Mouse (Mus musculus) frontal cortex, adult (tissue): ENCODE data around the gene Has3.
"Not testable (repeated sequence)": the region's sequence is repeated elsewhere in the genome, so short reads cannot be mapped to it uniquely, and the experiment has no call there.

Experiments used
- ATAC-seq: cut with Nextera tagmentation; 2 replicates; pipeline ENCODE4 v1.9.2; 2017; ENCODE audit warnings: mild to moderate bottlenecking, moderate library complexity, mixed read lengths; ENCODE audit not compliant: low TSS enrichment

The Has3 gene

DNA sequence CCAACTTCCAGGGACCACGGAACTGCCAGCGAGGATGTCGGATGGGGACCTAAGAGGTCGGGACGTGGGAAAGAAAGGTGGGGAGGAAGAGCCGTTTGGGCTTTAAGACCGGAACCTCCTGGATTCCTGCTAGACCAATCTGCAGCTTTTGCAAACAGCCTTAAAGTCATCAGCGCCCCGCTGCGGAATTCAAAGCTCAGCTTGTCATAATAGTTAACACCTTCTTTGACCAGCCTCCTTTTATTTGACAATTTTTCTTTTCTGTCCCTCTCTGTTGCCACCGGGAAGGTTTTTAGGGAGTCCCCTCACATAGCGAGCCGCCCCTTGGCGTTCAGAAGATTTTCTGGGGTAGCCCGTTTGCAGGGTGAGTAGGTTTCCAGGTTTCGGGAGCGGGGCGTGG is at the start of gene Has3:
Gene Has3, plus strand, starts transcription at position 192 of the 400 bp plus-strand sequence.
- peak; percentile 35; the same call in 1 of the 2 replicates for ATAC-seq

DNA sequence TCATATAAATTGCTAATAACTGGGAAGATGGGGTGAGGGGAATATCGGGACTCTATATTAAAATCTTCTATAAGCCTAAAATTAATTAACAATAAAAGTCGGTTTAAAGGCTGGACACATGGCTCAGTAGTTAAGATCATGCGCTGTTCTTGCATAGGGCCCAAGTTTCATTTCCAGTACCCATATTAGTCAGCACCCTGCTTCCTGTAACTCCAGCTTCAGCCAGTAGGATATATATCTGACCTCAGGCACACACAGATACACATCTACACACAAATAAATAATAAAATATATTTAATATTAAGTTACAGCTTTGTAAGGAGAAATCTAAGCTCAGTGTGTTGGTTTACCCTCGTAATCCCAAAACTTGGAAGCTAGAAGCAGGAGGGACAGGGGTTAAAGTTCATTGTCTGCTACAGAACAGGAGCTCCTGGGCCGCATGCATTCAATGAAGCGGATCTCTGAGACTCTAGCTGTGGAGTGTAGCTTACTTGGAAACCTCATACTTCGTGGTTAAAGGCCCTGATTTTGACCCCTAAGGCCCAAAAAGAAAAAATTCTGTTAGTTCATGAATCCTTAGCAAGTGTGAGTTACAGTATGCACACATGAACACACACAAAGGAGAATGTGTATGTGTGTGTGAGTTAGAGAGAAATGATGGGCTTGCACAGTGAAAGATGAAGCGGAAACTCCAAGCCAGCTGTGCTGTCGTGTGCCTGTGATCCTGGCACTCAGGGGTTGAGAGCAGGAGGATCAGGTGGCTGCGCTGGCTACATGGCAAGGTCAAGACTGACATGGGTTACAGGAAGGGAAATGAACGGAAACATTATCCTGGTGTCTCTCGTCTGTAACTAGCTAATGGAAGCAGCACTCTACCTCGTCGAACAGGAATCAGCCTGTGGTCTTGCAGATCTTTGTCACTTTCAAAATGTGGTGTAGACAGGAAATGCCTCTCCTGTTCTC is 49.2 kb upstream of the Has3 start:
- ATAC-seq, result no peak

DNA sequence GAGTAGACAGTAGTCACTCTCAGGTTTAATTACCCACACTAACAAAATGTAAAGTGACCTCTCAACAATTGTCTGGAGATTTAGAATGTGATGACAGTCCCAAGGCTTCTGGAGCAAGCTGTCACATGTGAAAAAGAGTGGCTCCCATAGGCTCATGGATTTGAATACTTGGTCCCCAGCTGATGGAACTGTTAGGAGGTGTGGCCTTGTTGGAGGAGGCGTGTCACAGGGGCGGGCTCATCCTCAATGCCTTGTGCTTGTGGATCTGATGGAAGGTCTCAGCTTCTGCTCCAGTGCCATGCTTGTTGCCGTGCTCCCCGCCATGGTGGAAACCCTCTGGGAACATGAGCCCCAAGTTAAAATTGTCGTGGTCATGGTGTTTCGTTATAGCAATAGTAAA is 41.1 kb upstream of the Has3 start:
- no peak for ATAC-seq

DNA sequence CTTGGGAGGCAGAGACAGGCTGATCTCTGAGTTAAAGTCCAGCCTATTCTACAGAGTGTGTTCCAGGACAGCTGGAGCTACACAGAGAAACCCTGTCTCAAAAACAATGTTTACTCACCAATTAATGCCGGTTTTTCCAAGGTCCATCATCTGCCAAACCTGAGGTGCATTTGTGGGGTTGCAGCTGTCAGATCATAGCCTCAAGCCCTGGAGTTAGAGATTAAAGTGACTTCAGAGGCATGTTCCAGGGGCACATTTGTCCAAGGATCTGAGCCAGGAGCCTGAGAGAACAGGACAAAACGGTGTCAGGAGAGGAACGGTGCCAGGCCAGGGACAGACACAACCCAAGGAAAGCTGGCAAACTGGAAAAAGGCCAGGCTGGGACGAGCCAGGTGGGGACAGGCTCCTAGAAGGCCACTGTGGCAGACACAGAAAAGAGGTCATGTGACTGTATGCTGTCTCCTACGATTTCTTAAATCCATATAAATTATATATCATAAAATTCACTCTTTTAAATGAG is 40.5 kb upstream of the Has3 start:
- ATAC-seq, result no peak

DNA sequence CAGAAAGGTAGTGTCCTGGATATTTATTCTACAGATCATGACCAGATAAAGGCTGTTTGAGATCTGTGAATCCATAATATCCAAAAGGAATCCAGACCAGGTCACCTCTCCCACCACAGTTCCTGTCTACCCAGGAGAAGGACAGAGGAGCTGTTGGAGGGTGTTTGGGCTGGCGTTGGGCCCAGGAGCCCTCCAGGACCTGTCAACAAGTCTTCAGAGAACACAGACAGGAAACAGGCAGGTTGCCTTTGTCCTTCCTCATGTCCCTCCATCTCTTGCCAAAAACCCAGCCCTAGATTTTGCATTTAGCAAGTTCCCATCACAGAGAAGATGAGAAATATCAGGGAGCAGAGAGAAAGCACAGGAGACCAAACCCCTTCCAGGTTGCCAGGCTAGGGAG is 35.1 kb upstream of the Has3 start:
- no peak for ATAC-seq

DNA sequence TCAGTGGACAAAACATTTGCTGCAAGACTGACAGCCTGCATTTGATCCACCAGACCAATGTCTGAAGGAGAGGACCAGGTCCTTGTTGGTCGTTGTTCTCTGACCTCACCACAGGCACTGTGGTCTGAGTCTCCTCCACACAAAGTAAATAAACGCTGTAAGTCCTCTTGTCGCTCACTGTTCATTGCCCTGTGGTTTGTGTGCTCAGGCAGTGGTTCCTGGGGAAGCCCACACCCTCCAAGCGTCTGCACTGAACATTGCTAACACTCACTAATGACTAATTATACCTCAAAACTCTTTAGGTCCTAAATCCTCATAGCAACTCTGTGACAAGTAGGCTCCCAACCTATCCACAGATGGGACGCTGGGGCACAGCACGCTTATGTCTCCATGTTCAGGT is 33.5 kb upstream of the Has3 start:
- no peak for ATAC-seq

DNA sequence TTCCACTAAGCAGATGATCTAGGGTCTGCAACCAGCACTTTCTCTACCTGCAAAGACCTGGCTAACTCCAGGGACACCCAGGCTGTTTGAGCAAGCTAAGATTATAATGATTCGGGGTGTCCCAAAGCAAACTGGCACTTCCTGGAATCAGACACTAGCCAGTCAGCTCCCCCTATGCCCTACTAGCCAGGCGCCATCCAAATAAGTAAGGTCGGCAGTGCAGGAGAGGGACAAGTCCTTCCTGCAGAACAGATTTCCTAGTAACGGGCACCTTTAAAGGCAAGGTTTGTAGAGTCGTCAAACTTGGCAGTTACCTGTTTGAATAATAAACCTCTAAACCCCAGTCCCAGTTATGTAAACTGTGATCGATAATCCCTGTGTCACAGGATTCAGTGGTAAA is 31.2 kb upstream of the Has3 start:
- 0 out of 2 replicates have a peak, but pooled peaks have one; percentile 4 for ATAC-seq

DNA sequence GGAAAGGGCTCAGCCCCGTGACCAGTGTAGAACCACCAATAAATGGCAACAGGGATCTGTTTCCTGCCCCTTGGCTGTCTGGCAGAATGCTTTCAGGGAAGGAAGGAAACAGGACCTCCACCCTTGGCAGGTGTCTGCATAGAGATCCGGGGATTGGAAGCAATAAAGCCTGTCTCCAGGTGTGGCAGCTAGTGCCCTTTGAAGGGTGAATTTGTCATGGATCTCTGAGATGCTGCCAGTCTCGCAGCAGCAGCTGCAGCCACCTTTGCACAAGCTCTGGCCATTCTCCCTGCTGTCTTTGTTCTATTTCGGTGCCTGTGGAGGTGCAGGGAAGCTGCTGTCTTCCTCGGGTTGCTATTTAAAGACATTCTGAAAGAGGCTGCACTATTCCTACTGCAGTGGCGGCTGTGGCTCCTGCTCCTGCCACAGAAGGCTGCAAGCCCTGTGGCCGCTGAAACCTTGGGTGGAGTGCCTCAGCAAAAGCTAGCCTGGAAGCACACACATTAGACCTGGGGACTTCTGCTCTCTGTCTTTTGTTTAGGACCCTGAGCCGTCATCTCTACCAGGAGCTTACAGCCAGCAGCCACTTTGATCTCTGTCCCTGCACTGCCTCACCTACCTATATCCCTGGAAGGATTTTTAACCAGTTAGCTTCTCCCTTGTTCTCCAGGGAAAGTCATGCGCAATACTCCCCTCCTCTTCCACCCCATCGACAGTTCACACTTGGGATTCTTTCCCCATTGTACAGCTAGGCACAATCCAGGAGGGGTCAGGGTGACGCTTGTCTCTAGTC is 30.6 kb upstream of the Has3 start:
- ATAC-seq, result peak; percentile 98

DNA sequence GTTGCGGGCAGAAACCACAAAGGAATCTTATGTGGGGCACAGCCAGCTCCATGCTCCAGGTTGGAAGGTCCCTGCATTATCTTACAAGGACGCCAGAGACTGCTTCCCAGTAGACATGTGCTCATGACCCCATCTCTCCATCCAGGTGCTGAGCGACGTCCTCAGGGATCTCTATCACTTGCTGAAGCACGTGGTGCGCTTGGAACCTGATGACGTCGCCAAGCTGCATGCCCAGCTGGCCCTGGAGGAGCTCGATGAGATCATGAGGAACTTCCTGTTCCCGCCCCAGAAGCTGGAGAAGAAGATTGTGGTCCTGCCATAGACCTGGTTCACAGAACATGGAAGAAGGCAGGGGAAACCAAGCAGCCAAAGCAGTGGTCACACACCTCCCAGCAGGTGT is 20.0 kb upstream of the Has3 start:
- no peak for ATAC-seq

DNA sequence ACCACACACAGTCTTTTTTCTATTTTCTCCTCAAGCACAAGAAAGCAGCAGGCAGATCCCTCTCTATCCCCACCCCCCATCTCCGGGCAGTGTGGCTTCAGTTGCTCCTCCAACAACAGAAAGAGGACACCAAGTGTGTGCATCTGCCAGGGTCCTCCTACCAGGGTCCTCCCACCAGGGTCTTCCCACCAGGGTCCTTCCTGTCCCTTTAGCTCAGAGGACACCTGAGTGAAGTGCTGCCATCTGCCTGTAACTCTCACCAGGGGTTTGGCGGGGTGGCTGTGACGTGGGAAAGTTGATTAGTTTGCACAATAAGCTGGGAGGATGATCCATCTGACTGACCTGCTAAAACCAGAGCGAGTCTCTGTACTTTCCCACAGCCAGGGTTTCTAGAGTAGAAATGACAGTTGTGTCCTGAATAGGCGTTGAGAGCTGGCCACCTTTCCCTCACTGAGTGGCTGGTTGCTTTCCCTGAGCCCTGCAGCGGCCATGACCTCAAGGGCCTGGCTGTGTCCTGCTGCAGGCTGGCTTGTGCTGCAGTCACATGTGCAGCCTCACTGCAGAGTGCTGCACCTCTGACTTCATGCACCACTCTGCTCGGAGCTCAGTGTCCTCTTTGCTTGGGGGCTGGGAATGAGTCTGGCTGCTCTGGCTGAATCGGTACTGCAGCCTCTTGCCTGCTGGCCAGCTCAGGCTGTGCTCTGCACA is 15.4 kb upstream of the Has3 start:
- peak; percentile 50 for ATAC-seq

DNA sequence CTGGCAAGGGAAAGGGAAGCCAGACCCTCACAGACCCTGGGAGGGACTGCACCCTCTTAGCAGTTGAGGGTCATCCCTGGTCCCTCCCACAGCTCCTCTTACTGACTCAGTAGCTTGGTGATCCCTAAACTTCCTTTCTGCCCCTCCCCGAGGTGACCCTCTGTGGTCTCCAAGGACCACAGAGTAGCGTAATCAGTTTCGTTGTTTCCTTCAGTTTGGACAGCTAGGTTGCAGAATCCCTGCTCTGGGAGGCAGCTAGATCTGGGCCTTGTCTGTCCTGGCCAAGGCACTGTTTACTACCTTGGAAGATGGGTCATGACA is 14.8 kb upstream of the Has3 start:
- ATAC-seq, result no peak

DNA sequence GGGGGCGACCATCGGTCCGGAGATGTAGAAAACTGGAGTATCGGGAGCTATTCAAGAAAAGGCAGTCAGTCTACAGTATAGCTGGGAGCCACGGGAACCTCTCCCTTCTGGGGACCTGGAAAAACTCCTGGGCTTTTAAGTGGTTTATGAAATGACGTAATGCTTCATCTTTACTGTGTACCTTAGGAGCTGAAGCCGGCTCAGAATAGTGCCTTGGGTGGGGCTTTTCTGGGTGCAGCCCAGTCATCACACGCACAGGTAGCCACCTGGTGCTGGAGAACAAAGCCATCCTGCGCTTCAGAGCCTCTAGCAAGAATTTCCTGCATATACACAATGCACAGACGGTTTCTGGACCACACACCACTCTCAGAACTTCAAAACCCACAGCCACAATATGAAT is 7.2 kb upstream of the Has3 start:
- ATAC-seq, result no peak

DNA sequence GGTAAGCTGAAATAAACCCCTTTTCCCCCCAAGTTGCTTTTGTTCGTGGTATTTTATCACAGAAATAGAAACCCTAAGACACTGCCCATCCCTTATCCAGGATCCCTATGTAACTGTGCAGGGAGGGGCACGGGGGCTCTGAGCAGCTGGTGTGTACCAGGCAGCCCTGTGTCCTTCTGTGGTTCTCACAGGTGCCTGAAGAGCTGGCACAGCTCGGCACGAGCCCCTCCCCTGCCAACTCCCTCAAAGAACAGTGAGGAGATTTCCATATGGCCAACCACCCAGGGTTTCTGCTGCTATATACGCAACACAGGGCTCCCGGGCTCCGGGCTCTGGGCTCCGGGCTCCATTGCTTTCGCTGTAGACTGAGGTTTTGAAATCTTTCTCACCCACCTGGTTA is 4.7 kb upstream of the Has3 start:
- ATAC-seq, result peak; percentile 36; the same call in 1 of the 2 replicates

DNA sequence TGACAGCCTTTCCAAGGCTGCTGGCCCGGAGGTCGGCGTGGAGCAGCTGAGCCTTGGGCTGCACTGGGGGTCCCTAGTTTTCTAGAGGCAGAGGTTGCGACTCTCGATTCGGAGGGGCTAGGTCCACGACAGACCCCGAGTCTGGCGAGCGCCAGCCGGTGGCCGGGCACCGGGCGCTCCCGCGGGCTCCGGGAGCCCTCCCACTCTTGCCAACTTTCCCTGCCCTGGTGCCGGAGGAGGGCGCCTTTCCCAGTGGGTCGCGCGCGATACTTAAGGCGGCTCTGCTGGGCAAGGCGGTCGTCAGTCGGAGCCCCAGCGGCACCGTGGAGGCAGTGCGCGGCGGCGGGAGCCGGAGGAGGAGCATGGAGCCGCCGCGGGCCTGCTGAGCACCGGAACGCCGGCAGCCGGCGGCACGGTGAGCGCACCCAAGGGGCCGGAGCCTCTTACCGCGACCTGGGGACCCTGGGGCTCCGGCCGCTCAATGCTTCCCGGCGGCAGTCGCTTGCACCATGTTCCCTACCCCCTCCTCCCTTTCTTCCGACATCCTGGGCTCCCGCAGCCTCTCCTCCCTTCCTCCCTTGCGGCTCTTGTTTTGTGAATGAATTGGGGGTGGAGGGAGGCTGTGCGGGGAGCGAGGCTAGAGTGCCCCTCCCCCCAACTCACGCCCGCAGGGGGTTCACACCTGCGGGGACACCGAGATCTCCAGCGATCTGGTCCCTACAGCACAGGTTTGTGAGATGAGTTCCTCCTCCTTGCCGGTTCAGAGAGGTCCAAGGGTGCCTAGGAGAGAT is 690 bp downstream of the Has3 start:
- peak; percentile 80 for ATAC-seq

DNA sequence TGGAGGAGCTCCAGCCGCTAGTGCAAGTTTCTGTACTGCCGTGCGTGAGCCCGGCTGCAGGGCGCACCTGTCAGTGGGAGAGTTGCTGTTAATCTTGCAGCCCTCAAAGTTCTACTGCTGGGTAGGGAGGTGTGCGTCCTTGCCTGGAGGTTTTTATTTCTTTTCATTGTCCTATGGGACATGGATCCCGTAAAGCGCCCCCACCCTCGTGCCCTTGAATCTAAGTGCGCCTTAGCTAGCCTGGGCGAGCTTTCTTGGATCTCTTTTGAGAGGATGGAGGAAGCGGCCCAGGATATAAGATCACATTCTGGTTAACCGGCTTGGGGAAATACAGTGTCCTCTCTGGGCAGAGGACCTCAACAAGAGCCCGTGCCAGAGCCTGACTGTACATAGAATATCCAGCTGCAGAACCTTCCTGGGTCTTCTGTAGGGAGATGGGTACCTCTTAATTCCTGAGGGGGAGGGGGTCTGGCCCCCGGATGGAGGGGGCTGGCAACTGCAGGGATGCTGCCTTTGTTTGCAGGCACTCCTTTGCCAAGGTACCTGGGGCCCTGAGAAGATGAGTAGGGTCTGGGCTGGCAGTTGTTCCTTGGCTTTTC is 1.4 kb downstream of the Has3 start:
- ATAC-seq, result peak; percentile 28; the same call in 1 of the 2 replicates

DNA sequence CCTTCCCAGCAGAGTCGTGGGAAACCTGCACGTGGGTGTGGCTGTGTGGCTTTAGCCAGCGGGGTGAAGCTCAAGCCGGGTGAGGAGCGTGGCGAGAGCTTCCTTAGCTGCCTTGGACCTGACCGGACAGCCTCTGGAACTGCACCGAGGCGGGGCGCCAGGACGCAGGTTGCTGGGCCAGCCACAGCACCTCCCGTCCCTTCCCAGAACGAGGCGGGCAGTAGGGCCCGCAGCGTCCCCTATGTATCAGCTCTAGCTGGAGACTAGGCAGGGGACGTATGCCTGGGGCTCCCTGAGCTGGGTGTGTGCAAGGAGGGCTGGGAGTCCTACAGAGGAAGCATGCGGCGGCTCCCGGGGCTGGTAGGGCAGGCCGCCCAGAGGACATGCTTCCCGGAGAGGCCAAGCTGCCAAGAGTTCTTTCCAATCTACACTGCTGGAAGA is 1.9 kb downstream of the Has3 start:
- peak; percentile 69 for ATAC-seq

DNA sequence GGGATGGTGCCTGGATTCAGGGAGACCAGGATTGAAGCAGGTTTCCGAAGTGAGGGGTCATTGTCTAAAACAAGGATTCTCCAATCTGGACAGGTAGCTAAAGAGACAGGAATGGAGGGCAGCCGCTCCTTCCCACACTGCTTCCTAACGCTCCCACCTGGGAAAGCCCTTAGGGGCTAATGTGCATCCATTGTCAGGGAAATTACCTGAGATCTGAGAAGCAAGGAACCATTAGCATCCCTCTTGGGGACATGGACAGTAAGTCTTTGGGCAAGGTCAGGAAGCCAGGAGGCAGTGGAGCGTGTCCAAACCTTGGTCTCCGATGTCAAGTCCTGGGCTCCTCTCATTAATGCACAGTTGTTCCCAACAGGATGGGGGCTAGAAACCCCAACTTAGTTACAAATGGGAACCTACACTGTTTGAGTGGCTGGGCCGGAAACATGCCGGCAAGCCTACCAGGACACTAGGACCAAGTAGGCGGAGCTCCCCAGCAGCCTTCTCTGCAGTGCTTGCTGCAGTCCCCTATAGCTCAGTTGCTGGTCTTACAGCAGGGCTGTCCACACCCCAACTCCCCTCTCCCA is 2.5 kb downstream of the Has3 start:
- ATAC-seq, result no peak

DNA sequence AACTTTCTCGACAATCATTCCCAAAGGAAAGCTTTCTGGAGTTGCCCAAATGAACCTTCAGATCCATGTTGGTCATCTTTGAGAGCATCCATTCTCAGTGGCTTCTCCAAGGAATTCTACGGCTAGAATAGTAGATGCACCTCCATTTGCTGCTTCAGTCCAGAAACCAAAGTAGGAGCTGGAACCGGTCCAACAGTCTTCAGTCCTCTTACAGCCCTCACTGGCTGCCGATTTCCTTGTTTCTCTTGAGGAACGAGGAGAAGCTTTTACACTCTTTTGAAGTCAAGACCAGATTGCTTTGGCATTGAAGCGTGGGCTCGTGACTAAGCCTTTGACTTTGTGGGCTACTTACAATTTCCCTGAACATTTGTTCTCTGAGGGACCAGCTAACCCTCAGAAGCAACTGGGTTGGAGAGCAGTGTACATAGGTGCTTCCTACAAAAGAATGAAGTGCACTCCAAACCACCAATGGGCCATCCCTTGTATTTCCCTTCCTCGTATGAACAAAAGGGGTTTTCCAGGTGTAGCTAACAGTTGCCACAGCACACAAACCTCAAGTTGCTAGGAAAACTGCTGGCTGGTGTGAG is 10.2 kb downstream of the Has3 start:
- ATAC-seq, result no peak

DNA sequence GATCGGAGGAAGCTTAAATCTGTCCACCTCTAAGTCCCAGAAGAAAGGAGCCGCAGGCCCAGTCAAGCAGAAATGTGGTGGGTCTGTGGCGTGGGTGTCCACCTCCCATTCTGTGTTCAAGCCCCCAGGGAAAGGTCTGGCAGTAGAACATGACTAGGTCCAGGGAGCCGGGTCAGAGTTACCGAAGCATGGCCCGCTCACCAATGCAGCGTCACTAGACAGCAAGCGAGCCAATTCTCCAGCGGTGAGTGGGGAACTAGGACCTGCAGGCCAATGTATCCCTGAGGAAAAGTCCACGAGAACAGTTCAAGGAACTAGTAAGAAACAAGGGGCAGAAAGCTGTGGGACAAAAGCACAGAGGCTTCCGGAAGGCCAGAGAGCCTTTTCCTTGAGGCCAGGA is 14.1 kb downstream of the Has3 start:
- ATAC-seq, result not testable (repeated sequence)

DNA sequence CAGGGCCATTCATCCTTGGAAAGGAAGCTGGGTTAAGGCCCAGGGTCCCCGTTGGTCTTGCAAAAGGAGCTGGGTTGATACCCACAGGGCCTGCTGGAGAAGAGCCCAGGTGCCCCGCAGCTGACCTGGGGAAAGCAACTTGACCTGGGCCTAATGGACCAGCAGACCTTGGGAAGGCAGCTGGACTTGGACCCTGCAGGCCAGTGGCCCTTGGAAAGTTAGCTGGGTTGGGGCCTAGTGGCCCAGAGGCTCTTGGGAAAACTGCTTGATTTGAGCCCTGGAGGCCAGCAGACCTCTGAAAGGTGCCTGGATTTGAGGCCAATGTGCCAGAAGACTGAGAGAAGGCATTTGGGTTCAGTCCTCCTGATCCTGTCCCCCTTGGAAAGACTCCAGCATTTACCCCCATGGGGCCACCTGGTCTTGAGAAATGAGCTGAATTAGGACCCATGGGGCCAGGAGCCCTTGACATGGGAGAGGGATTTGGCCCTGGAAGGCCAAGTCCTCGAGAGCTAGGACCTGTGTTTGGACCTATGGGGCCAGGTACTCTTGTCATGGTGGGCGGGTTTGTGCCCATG is 14.9 kb downstream of the Has3 start:
- not testable (repeated sequence) for ATAC-seq
